Mouse (Mus musculus) adrenal gland, postnatal 25 days (tissue): ENCODE measurements around the gene Ncor1. TPM values are rescaled to one million over a fixed set of nuclear protein-coding genes. Genes with fewer than 3 reads are reported as not detected.
A peak's percentile ranks its signal among the peaks of the same experiment; 100 is the strongest.
"Not testable (repeated sequence)": the region's sequence is repeated elsewhere in the genome, so short reads cannot be mapped to it uniquely, and the experiment has no call there.

Experiments used
- DNase-seq: peaks from one replicate; pipeline ENCODE4 v3.0.0; 2021; ENCODE audit warnings: mixed read lengths
- total RNA-seq: library from RNA; stranded (reverse); gene quantifications from 2 replicates; pipeline ENCODE4 v1.2.3, GENCODE M21; 2021

Ncor1 gene
- total RNA-seq, 1 experiment from 2014 or later, result 241 TPM

GRCm38 (mm10) chr11:62355216-62355615 lies 103.1 kb downstream of the Ncor1 start:
- no peak for DNase-seq

DNA sequence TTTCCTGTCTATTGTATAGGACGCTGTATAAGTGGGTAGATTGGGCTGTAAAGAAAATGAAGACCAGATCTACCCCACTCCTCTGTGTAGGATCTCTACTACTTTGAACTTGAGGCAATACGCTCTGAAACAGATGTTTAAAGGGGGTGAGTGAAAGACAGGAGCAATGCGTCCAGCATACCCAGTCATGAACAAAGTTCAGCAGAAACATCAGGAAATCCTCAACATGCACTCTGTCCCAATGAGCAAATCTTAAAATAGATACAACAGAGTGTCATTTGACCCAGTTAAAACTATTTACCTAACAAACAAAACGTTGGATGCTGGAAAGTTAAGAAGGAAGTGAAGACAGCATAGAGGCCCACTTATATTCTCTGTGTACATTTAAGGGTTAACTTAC lies 106.4 kb downstream of the Ncor1 start:
- DNase-seq, result no peak

DNA sequence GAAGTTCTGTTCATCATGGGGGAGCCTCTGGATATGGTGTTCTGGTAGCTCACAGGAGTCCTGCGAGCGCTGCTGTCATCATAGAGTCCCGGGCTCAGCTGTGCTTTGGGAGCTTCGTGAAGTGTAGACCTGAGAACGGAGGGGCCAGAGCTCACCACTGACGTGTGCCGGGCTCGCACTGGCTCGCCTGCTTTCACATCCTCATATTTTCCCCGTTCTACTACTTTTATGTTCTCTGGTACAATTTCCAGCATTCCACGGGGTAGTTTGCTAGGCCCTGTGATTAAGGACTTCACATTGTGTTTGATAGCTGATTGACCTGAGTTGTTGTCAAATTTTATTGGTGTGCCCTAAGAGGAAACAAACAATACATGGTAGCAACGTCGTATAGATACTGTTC lies 115.3 kb downstream of the Ncor1 start:
- no peak for DNase-seq

DNA sequence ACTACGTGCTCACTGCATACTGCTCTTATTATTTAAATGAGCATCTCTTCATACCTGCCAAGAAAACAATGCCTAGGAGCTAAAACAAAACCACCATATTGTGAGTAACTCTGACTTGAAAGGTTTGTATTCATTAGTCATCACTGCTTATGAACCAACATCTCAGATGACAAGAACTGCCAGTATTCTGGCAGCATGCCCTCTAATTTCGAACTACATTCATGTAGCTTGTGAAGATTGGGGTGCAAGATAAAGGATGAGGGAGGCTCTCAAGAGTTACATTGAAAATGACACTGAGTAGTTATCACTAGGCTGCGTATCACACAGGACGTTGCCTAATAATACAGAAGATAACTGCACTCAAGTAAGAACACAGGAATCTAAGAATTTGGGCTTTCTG lies 126.1 kb downstream of the Ncor1 start:
- no peak for DNase-seq

GRCm38 (mm10) chr11:62331141-62331540 lies 127.2 kb downstream of the Ncor1 start:
- DNase-seq, result no peak

DNA sequence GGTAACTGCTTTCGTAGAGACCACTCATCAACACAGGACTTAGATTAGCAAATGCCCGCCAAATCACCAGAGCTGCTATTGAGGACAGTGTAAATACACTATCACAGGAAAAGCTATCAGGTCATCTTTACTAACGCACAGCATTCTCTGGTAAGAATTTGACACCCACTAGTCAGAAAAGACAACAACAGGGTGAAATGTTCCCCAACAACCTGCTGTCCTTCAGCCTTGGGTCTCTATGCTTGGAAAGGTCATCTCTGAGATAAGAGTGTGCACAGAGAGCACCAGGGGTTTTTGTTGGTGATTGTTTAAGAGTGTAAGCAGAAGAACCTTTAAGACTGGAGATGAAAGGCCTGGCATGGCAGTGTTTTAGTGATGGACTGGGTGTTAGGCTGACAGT lies 134.7 kb downstream of the Ncor1 start:
- no peak for DNase-seq

DNA sequence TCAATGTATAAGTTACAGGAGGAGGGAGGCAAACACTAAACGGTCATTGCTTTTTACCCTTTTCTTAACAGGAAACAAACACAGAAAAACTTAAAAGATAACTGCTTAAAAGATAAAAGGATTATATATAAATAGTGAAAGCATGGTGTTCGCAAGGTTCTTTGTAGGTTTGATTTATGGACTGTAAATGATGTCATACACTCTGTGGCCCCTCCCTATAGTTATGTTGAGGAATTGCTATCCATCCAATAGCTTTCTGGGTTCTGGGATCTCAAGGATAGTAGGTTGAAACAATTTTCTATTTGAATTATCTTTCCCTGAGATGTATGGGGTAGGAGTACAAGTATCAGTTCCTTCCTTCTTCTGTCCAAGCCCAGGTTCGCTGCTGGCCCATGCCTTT lies 138.2 kb downstream of the Ncor1 start:
- no peak for DNase-seq

- DNase-seq, result no peak
Measured at GRCm38 (mm10) chr11:62317746-62318145, 140.6 kb downstream of the Ncor1 start.

DNA sequence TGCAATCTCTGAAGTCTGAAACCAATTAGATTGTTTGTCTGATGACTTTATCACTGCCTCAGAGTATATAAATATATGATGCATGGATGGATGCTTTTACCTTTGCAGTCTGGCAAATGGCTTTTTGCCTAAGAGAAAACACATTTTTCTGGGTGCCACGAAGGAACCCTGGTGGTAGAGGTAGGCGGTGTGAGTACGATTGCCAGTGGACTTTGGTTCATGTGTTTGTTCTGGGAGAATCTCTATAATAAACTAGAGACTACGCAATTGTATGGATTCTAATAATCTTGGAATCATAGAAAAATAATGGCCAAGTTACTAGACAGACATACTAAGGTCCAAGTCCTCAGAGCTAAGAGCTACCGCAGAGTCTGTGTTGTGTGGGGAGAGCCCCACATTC lies 143.4 kb downstream of the Ncor1 start:
- DNase-seq, result no peak

GRCm38 (mm10) chr11:62309296-62309695 lies 149.0 kb downstream of the Ncor1 start:
- no peak for DNase-seq

GRCm38 (mm10) chr11:62305866-62306265 lies 152.5 kb downstream of the Ncor1 start:
- no peak for DNase-seq

GRCm38 (mm10) chr11:62298883-62299282 lies 159.5 kb downstream of the Ncor1 start:
- DNase-seq, result no peak

GRCm38 (mm10) chr11:62294121-62294520 lies 164.2 kb downstream of the Ncor1 start:
- DNase-seq, result no peak

- DNase-seq, result no peak
Measured at GRCm38 (mm10) chr11:62287700-62288099, 170.6 kb downstream of the Ncor1 start.

GRCm38 (mm10) chr11:62285020-62285419 lies 173.3 kb downstream of the Ncor1 start:
- DNase-seq, result no peak

GRCm38 (mm10) chr11:62284020-62284419 lies 174.3 kb downstream of the Ncor1 start:
- not testable (repeated sequence) for DNase-seq

- DNase-seq, result peak; percentile 72
Measured at GRCm38 (mm10) chr11:62281601-62281997, 176.7 kb downstream of the Ncor1 start.

- DNase-seq, result peak; percentile 96
Measured at GRCm38 (mm10) chr11:62280675-62281600, 177.4 kb downstream of the Ncor1 start, which contains the start of the genes Zswim7 and Ttc19. TSS of gene Zswim7 (minus strand) at chr11:62281375. TSS of gene Ttc19 (plus strand) at chr11:62281473.

- peak; percentile 61 for DNase-seq
Measured at GRCm38 (mm10) chr11:62278027-62278426, 180.3 kb downstream of the Ncor1 start.

DNA sequence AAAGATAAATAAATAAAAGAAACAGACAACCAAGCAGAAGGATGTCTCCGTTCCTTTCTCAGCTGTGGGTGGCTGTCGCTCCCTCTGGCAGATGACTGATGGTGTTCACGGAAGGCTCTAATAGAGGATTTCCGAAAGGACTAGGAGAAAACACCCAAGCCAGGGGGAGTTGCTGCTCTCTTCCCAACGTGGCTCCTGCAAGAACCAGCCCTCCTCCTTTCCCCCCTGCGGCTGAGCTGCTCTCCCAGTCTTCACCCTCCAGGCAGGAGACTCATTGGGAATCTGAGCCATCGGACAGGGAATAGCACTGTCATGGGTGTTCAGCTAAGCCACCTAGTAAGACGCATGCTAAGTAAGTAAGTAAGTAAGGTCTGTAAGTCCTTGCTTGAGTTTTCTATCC lies 181.3 kb downstream of the Ncor1 start:
- DNase-seq, result no peak

DNA sequence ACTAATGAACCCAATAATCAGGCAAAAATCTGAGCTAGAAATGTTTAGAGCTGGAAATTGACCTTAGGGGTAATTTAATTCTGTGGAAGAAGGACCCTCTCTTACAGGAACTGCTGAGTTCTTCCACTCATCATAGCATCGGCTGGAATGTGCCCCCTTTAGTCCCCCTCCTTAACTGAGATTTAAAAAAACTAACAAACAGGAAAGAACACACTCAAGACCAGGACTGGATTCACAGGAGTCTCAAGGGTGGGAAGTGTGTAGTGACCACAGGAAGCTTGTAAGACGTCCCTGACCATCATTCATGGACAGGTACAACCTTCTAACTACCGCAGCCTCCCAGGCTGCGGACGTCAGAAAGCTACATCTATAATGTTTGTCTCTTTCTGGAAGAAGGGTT lies 187.5 kb downstream of the Ncor1 start:
- no peak for DNase-seq

DNA sequence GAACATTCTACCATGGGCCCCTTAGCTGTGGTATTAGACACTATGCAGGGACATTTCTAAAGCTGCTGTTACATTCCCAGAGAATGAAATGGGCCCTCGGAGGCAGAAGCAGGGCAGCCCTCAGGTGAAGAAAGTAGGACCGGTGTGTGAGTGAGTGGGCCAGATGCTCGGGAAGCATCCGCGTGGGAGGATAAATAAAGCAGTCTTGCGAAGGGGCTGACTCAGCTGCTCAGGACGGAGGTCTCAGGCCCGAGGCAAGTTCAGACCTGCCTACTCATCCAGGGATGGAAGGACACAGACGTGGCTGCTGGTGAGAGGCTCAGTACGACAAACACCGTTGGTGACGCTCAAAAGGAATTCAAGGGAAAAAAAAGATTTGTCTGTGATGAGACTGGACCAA lies 189.2 kb downstream of the Ncor1 start:
- DNase-seq, result no peak

DNA sequence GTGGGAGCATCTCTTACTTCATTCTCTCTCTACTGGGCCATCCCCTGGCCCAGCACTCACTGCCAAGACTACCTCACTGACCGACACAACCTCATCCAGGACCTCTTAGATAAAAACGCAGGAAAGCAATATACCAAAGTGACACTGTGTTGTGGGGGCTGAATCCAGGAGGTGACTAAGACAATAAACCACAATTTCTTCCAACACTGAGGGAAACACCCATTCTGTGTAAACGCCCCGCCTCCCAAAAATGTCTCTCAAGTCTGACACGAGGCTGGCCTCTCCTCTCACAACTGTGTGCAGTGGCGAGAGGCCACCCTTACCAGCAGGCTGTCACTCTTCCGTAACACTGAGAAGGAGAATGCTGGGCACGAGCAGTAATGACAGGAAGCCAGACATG lies 190.0 kb downstream of the Ncor1 start:
- no peak for DNase-seq
